Mouse (Mus musculus) gastrocnemius, postnatal 10 days (tissue): ENCODE data around the gene Ccr1. TPM values are rescaled to one million over a fixed set of nuclear protein-coding genes. Genes with fewer than 3 reads are reported as not detected.

Experiments
- DNase-seq: peaks from one replicate; pipeline ENCODE4 v3.0.0; 2021; ENCODE audit warnings: mixed read lengths
- total RNA-seq, 2 experiments: library from RNA; stranded (reverse); gene quantifications; 2 replicates each; pipeline ENCODE4 v1.2.3; 2021

Gene Ccr1
- total RNA-seq, 2 experiments from 2014 or later, result 1.4 to 3.3 TPM

GRCm38 (mm10) chr9:123927281-123927960 lies 41.1 kb downstream of the Ccr1 start:
- no peak for DNase-seq

- peak; percentile 59 for DNase-seq
These were observed 42.5 kb downstream of the Ccr1 start for GRCm38 (mm10) chr9:123926041-123926440.

GRCm38 (mm10) chr9:123925101-123925946 lies 43.2 kb downstream of the Ccr1 start:
- peak; percentile 87 for DNase-seq

GRCm38 (mm10) chr9:123924589-123925066 lies 43.9 kb downstream of the Ccr1 start:
- peak; percentile 88 for DNase-seq

GRCm38 (mm10) chr9:123924035-123924434 lies 44.5 kb downstream of the Ccr1 start:
- peak; percentile 67 for DNase-seq

- DNase-seq, result peak; percentile 37
These were observed 45.1 kb downstream of the Ccr1 start for GRCm38 (mm10) chr9:123923146-123923991.

Other genes starting within 250 kb of the Ccr1 start
- gene Cxcr6, start 162.2 kb downstream of the Ccr1 start, total RNA-seq, result not detected
- 100 to 1,000 TPM; 158 to 173 TPM for gene Fyco1, start 116.8 kb downstream of the Ccr1 start, total RNA-seq
- under 1 TPM in 1 of 2 experiments, not detected in 1; 0.05 TPM for gene Xcr1, start 106.7 kb downstream of the Ccr1 start, total RNA-seq
- gene Ccr1l1, start 9.7 kb upstream of the Ccr1 start, total RNA-seq, result not detected
- under 1 TPM in 1 of 2 experiments, not detected in 1; 0.18 TPM for gene Ccr3, start 53.3 kb upstream of the Ccr1 start, total RNA-seq
- gene Ccr2, start 133.3 kb upstream of the Ccr1 start, total RNA-seq, result 1 to 10 TPM in 1 of 2 experiments, under 1 TPM in 1; 0.82 to 1.6 TPM
- gene Ccr5, start 152.9 kb upstream of the Ccr1 start, total RNA-seq, result 1 to 10 TPM in 1 of 2 experiments, under 1 TPM in 1; 0.05 to 1.7 TPM